Mouse (Mus musculus) stomach, postnatal 0 days (tissue): ENCODE measurements around the gene Fkbp8.

Experiments
- CTCF ChIP-seq: IDR thresholded peaks from 2 replicates; pipeline ENCODE4 v1.5.1; 2016; ENCODE audit warnings: antibody characterized with exemption, low read depth, mild to moderate bottlenecking, moderate library complexity
- EP300 ChIP-seq: optimal IDR thresholded peaks from 2 replicates; pipeline ENCODE3; 2016; ENCODE audit warnings: antibody characterized with exemption

DNA sequence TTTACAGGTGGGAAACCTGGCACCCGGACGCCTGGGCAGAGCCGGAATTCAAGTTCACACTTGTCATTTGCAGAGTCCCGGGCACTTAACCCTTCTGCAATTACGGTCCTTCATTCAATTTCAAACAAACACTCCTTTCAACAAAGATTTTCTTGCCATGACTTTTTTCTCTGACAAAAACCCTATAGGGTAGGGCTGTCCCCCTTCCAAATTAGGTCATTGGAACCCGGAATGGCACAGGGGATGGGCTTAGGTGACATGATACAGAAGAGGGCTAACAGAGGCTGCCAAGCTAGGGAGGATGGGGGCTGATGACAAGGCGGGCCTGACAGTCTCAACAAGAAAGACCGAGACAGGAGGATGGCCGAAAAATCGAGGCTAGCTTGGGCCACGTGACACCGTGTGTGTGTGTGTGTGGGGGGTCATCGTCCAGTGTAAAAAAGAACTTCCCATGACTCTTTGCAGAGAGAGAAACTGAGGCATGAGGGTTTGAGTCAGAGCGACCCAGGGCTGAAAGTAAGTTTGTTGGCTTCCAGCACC lies 38.5 kb upstream of the Fkbp8 start:
- TF ChIP-seq EP300 (no peak), CTCF (no peak)
